Mouse (Mus musculus): ENCODE measurements around the gene Akap2.

Gene Akap2

GRCm38 (mm10) chr4:57906708-57907107 lies 189.3 kb downstream of the Akap2 start:
- DNase-seq (ENCODE audit: low spot score): no peak

GRCm38 (mm10) chr4:57908860-57909259 lies 191.4 kb downstream of the Akap2 start:
- DNase-seq (ENCODE audit: low spot score): no peak

GRCm38 (mm10) chr4:57913021-57913420 lies 195.6 kb downstream of the Akap2 start:
- no peak for DNase-seq (ENCODE audit: low spot score)

GRCm38 (mm10) chr4:57914193-57915190 lies 197.0 kb downstream of the Akap2 start:
- no peak for DNase-seq (ENCODE audit: low spot score)

GRCm38 (mm10) chr4:57915216-57915965 lies 197.9 kb downstream of the Akap2 start:
- DNase-seq (ENCODE audit: low spot score): no peak

- DNase-seq (ENCODE audit: low spot score): peak; percentile 52
Measured at GRCm38 (mm10) chr4:57916201-57916661, 198.8 kb downstream of the Akap2 start, which contains the start of gene D630039A03Rik. Gene D630039A03Rik, minus strand, starts transcription at chr4:57916297.

GRCm38 (mm10) chr4:57916711-57917110 lies 199.3 kb downstream of the Akap2 start:
- DNase-seq (ENCODE audit: low spot score): no peak

GRCm38 (mm10) chr4:57919494-57920423 lies 202.3 kb downstream of the Akap2 start:
- no peak for DNase-seq (ENCODE audit: low spot score)

GRCm38 (mm10) chr4:57920522-57920921 lies 203.1 kb downstream of the Akap2 start:
- no peak for DNase-seq (ENCODE audit: low spot score)

- DNase-seq (ENCODE audit: low spot score): no peak
Measured at GRCm38 (mm10) chr4:57922171-57922570, 204.7 kb downstream of the Akap2 start.

GRCm38 (mm10) chr4:57924556-57925071 lies 207.2 kb downstream of the Akap2 start:
- DNase-seq (ENCODE audit: low spot score): no peak

GRCm38 (mm10) chr4:57927464-57928205 lies 210.2 kb downstream of the Akap2 start:
- no peak for DNase-seq (ENCODE audit: low spot score)

GRCm38 (mm10) chr4:57930559-57931170 lies 213.2 kb downstream of the Akap2 start:
- no peak for DNase-seq (ENCODE audit: low spot score)

- DNase-seq (ENCODE audit: low spot score): no peak
Measured at GRCm38 (mm10) chr4:57934181-57934580, 216.7 kb downstream of the Akap2 start.

GRCm38 (mm10) chr4:57937292-57937691 lies 219.8 kb downstream of the Akap2 start:
- no peak for DNase-seq (ENCODE audit: low spot score)

- DNase-seq (ENCODE audit: low spot score): no peak
Measured at GRCm38 (mm10) chr4:57940631-57941030, 223.2 kb downstream of the Akap2 start.

- DNase-seq (ENCODE audit: low spot score): no peak
Measured at GRCm38 (mm10) chr4:57942892-57943291, 225.4 kb downstream of the Akap2 start.
